Mouse (Mus musculus): Measurements from ENCODE around the gene Sipa1l2.

GRCm38 (mm10) chr8:125462901-125463300 lies 106.7 kb downstream of the Sipa1l2 start:
- TF ChIP-seq POLR2A (IDR thresholded peaks at IDR 0.05; ENCODE audit: borderline replicate concordance, insufficient read depth, low read length), result no peak
- no peak for TF ChIP-seq CTCF (IDR thresholded peaks at IDR 0.05; ENCODE audit: borderline replicate concordance, insufficient read depth, low read depth, low read length)
